Mouse (Mus musculus): Measurements from ENCODE around the gene Tdpoz1. TPM values are rescaled to one million over a fixed set of nuclear protein-coding genes. Genes with fewer than 3 reads are reported as not detected.
"Not testable (repeated sequence)": the region's sequence is repeated elsewhere in the genome, so short reads cannot be mapped to it uniquely, and the experiment has no call there.

Gene Tdpoz1
- not detected for total RNA-seq (2021)
- long read RNA-seq, experiment 1: 0 reads
- long read RNA-seq, experiment 2: 0 reads

- not testable (repeated sequence) for DNase-seq (ENCODE audit: low spot score in 2 of 2)
These were observed at the start of gene Tdpoz1 for GRCm38 (mm10) chr3:93676210-93676609. Tdpoz1 (minus strand) TSS chr3:93676310.

DNA sequence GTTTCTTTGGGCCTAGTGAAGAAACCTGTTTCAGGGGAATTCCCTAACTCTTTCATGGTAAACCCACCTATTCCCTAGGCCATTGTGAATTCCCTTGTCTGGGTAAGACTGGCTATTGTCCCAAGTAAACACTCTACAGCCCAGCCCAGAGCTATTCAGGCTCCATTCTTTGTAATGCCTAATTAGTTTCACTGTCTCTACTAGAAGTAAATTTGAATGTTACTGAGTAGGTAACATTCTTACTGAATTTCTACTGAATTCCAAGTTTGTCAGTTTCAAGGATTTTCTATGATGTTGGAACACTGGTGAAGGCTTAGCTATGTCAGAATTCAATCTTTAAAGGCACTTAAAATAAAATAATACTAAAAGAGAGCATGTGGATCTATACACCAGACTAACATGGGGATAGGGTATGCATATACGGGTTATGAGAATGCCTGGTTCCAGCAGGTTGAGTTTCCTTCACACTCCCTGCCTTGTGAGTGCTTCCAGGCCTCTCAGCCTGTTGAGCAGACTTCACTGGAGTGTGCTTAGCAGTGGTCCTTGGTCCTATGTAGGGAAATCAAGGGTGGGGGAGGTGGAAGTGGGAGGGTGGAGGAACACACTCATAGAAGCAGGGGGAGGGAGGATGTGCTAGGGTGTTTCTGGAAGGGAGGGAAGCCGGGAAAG is 33.0 kb upstream of the Tdpoz1 start:
- not testable (repeated sequence) for DNase-seq (ENCODE audit: low spot score in 2 of 2)

DNA sequence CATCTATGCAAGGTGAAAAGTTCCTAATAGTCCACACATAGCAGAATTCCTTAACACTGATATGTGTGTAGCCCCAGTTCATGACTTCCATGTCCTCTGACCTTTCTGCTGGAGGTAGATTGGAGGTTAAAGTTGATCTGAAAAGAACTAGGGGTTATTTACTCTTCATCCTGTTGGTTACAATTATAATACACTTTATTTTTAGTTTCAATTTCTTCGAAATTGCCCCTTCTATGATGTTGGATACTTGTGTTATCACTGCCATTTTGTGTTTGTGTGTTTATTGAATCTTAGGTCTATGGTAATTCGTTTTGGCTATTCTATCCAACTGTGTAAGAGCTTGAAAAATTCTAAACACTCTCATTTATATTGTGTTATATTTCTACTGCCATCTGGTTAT is 16.9 kb upstream of the Tdpoz1 start, which contains the start of gene Gm37596:
Gene Gm37596 (minus strand): TSS at position 101 of the 400 bp plus-strand sequence.
- not testable (repeated sequence) for DNase-seq (ENCODE audit: low spot score in 2 of 2)

DNA sequence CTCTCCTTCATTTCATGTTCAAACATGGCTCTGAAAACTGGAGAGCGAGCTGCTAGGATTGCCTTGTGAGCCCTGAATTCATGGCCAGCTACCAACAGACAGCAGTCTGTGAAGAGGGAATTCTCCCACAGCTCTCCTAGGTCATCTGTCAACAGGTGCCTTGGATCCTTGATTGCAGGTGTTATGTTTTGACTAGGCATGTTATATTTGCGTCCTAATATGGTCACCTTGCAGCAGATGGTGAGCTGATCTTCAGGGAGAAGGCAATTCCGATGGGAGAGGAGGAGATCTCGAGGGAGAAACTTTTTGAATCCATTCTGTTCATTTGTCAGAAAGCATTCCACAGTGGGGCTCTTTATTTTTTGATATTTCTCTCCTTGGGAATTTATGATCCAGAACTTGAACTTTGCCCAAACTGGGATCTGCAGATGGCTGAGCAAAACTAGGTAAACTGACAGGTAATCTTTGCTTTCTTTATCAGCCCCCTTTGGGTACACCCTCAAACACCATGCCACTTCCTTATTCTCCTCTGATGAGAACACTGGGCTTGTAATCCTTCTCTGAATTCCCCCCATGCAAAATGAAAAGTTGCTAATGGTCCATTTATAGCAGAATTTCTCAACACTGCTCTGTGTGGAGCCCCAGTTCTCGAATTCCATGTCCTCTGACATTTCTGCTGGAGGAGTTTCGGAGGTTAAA is 5.2 kb downstream of the Tdpoz1 start:
- DNase-seq (ENCODE audit: low spot score in 2 of 2): not testable (repeated sequence)

- no peak for DNase-seq (ENCODE audit: low spot score in 2 of 2)
These were observed 21.9 kb downstream of the Tdpoz1 start for GRCm38 (mm10) chr3:93654260-93654659.

- DNase-seq (ENCODE audit: low spot score in 2 of 2): no peak
These were observed 23.5 kb downstream of the Tdpoz1 start, which contains the start of gene Tdpoz2 for GRCm38 (mm10) chr3:93652586-93652985. Tdpoz2 (minus strand) TSS chr3:93652686.

DNA sequence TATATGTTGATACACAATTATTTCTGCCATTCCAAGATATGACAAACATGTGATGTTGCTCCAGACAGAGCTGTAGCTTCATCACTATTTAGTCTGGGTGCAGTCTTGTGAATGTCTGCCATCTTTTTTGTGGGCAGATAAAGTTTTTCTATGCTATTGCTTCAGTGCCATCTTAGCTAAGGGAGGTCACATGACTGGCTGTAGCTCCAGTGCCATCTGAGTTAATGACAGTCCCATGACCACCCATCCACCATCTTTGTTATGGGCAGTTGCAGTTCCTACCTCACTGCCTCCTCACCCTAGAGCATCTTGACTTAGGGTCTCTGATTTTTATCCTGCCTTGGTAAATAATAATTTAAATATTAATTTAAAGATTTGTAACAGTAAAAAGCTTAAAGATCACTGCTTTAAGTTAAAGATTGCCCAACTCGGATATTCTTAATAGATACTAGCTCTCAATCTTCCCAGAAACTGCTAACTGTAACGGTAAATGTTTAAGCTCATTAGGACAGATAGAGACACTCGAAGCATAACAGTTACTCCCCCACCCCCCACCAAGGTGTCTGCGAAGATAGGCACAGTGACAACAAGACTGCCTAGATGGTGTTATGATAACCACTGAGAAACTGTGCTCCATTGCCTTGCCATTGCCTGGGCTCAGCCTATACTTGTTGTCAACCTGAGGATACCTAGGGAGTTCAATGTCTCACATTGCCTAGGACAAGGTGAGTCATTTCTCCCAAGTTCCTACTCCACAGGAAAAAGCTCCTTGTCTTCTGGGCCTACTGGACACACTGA is 45.0 kb downstream of the Tdpoz1 start:
- DNase-seq (ENCODE audit: low spot score in 2 of 2): not testable (repeated sequence)

Other genes with a start within 250 kb of the Tdpoz1 start
- gene Tchh, start 234.0 kb downstream of the Tdpoz1 start, total RNA-seq (2021): under 1 TPM; 0.34 to 0.42 TPM
- not detected for gene Tchhl1, start 207.6 kb downstream of the Tdpoz1 start, total RNA-seq (2021)
- gene S100a11, start 155.8 kb downstream of the Tdpoz1 start, total RNA-seq (2021): 100 to 1,000 TPM; 310 to 333 TPM
- 100 to 1,000 TPM; 290 to 327 TPM for gene S100a10, start 121.2 kb downstream of the Tdpoz1 start, total RNA-seq (2021)
- gene Tdpoz2, start 23.6 kb downstream of the Tdpoz1 start, total RNA-seq (2021): not detected
- gene Gm37596, start 16.8 kb upstream of the Tdpoz1 start, total RNA-seq (2021): not detected
- not detected for gene Gm5773, start 96.7 kb upstream of the Tdpoz1 start, total RNA-seq (2021)
- gene Tdpoz4, start 120.1 kb upstream of the Tdpoz1 start, total RNA-seq (2021): not detected
- gene Tdpoz3, start 149.7 kb upstream of the Tdpoz1 start, total RNA-seq (2021): not detected

Data from gastrocnemius, postnatal 4 days (tissue).